Mouse (Mus musculus) monocyte, adult 5-6 weeks (primary cell): ENCODE results near the gene Spata25. TPM values are rescaled to one million over a fixed set of nuclear protein-coding genes. Genes with fewer than 3 reads are reported as not detected.
A peak's percentile ranks its signal among the peaks of the same experiment; 100 is the strongest.
"Not testable (repeated sequence)": the region's sequence is repeated elsewhere in the genome, so short reads cannot be mapped to it uniquely, and the experiment has no call there.

Experiments
- ATAC-seq: fragments of 153-309, 156-312 bp; replicated peaks from 2 replicates; pipeline ENCODE4 v1.8.0; 2017; ENCODE audit warnings: mild to moderate bottlenecking; ENCODE audit not compliant: low TSS enrichment, insufficient number of reproducible peaks, severe bottlenecking, poor library complexity, low FRiP score
- total RNA-seq: library from RNA; stranded (forward); fragments of 200-1000, 200-491, 200-594 nt; gene quantifications from 3 replicates; pipeline ENCODE4 v1.2.3, GENCODE M21; 2017

Gene Spata25
- not detected in 3 replicates for total RNA-seq

GRCm38 (mm10) chr2:164828437-164828836, at the start of gene Spata25:
TSS of gene Spata25 (minus strand) at chr2:164828537.
- no peak for ATAC-seq

- not testable (repeated sequence) for ATAC-seq
Observed at GRCm38 (mm10) chr2:164877376-164878215, 49.3 kb upstream of the Spata25 start.

- ATAC-seq = not testable (repeated sequence)
Observed at GRCm38 (mm10) chr2:164875648-164876047, 47.3 kb upstream of the Spata25 start.

- ATAC-seq = 0 out of 2 replicates have a peak, but pooled peaks have one; percentile 23
Observed at GRCm38 (mm10) chr2:164874239-164874769, 46.0 kb upstream of the Spata25 start.

GRCm38 (mm10) chr2:164873621-164874020, 45.3 kb upstream of the Spata25 start:
- ATAC-seq = no peak

- ATAC-seq = no peak
Observed at GRCm38 (mm10) chr2:164871602-164872303, 43.4 kb upstream of the Spata25 start.

- ATAC-seq = peak; percentile 86
Observed at GRCm38 (mm10) chr2:164868491-164868890, 40.2 kb upstream of the Spata25 start.

GRCm38 (mm10) chr2:164867566-164867965, 39.2 kb upstream of the Spata25 start:
- ATAC-seq = 0 out of 2 replicates have a peak, but pooled peaks have one; percentile 11

GRCm38 (mm10) chr2:164866741-164867551, 38.6 kb upstream of the Spata25 start:
- peak; percentile 61 for ATAC-seq

- ATAC-seq = no peak
Observed at GRCm38 (mm10) chr2:164864593-164864992, 36.3 kb upstream of the Spata25 start.

GRCm38 (mm10) chr2:164863411-164863810, 35.1 kb upstream of the Spata25 start:
- not testable (repeated sequence) for ATAC-seq

GRCm38 (mm10) chr2:164862179-164862861, 34.0 kb upstream of the Spata25 start:
- peak; percentile 51 for ATAC-seq

- ATAC-seq = no peak
Observed at GRCm38 (mm10) chr2:164861094-164861493, 32.8 kb upstream of the Spata25 start.

- ATAC-seq = no peak
Observed at GRCm38 (mm10) chr2:164859640-164860432, 31.5 kb upstream of the Spata25 start.

GRCm38 (mm10) chr2:164859155-164859554, 30.8 kb upstream of the Spata25 start:
- ATAC-seq = no peak

GRCm38 (mm10) chr2:164857842-164858553, 29.7 kb upstream of the Spata25 start:
- no peak for ATAC-seq
